Mouse (Mus musculus) embryonic facial prominence, embryonic 14.5 days (tissue): ENCODE results near the gene S100a4. TPM values are rescaled to one million over a fixed set of nuclear protein-coding genes. Genes with fewer than 3 reads are reported as not detected.

Experiments
- ATAC-seq: fragments of 200-750 bp; cut with Nextera tagmentation; 2 replicates; pipeline ENCODE4 v1.8.0; 2017; ENCODE audit warnings: low read depth, moderate number of reproducible peaks, moderate TSS enrichment
- DNase-seq: peaks from one replicate; pipeline ENCODE4 v3.0.0-alpha.2; 2015; ENCODE audit warnings: low spot score
- H3K27ac ChIP-seq: fragments of 300-500 bp; sonication (generic); replicated peaks from 2 replicates; pipeline ENCODE4 v1.5.1; 2014; ENCODE audit warnings: low read depth, mild to moderate bottlenecking, low read length, moderate library complexity
- H3K27me3 ChIP-seq: fragments of 300-500 bp; sonication (generic); replicated peaks from 2 replicates; pipeline ENCODE4 v1.6.1; 2014; ENCODE audit warnings: low read length; ENCODE audit not compliant: control insufficient read depth, insufficient read depth
- H3K36me3 ChIP-seq: fragments of 300-500 bp; sonication (generic); 2 replicates; pipeline ENCODE4 v1.6.1; 2014; ENCODE audit warnings: low read length, mixed read lengths; ENCODE audit not compliant: control insufficient read depth, insufficient read depth
- H3K4me1 ChIP-seq: fragments of 300-500 bp; sonication (generic); 2 replicates; pipeline ENCODE4 v1.6.1; 2014; ENCODE audit warnings: antibody characterized with exemption, low read length; ENCODE audit not compliant: control insufficient read depth, insufficient read depth
- H3K4me2 ChIP-seq: fragments of 300-500 bp; sonication (generic); 2 replicates; pipeline ENCODE4 v1.6.1; 2014; ENCODE audit warnings: low read depth, mild to moderate bottlenecking, low read length, moderate library complexity, mixed read lengths
- H3K4me3 ChIP-seq: fragments of 300-500 bp; sonication (generic); 2 replicates; pipeline ENCODE4 v1.5.1; 2014; ENCODE audit warnings: low read depth, mild to moderate bottlenecking, low read length
- H3K9ac ChIP-seq: fragments of 300-500 bp; sonication (generic); 2 replicates; pipeline ENCODE4 v1.6.1; 2014; ENCODE audit warnings: low read depth, mild to moderate bottlenecking, low read length, moderate library complexity, mixed read lengths
- H3K9me3 ChIP-seq: fragments of 300-500 bp; sonication (generic); 2 replicates; pipeline ENCODE4 v1.6.1; 2016; ENCODE audit warnings: low read length; ENCODE audit not compliant: control insufficient read depth
- WGBS: fragments of 180-500 bp; shearing (Covaris S2); extraction: QIAGEN DNeasy Blood & Tissue Kit; methylation state at CpG from one replicate; pipeline ENCODE4 v1.1.7; 2014; 5-methylcytosine and 5-hydroxymethylcytosine counted together
- polyA plus RNA-seq: library from polyadenylated mRNA; unstranded; fragments of >200 nt; fragmentation: Nextera tagmentation; extraction: Ambion mirVana; gene quantifications from 2 replicates; pipeline ENCODE4 v1.2.1, GENCODE M21; 2014

S100a4 gene
- polyA plus RNA-seq, 1 experiment from 2014 or later: 22.9 TPM

DNA sequence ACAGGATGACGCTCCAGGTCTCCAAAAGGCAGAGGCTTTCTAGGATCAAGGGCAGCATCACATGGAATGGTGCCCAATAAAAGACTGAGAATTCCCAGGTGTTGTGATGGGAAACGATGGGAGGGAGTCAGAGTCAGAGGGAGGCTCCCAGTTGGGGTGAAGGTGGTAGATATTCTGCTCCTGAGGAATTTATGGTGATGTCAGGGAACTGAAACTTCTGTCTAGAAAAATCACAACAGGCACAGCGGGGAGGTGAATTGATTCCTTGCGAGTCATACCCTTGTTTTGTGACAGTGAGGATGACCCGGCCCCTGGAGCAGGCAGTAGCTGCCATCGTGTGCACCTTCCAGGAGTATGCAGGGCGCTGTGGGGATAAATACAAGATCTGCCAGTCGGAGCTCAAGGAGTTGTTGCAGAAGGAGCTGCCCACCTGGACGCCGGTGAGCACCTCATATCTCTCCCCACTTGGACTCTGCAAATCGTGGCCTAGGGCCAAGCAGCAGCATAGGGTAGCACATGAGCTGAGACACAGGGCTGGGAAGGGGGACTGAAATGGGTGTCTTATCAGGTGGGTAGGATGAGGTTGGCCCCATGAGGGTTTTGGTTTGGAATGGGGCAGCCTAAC, 2.0 kb upstream of the S100a4 start, which contains the start of gene Gm42674:
Gm42674 (plus strand) TSS at position 419 of the 625 bp plus-strand sequence.
- peaks cover 37% of the 10 kb centered on the region for H3K4me1 ChIP-seq
- no peak within 1 kb of the TSS for H3K9ac ChIP-seq
- DNase-seq (no peak), ATAC-seq (no peak)
- H3K27ac ChIP-seq: peak within 1 kb of the TSS; percentile 82; the same call in 1 of the 2 replicates
- no peaks in the 10 kb centered on the region for H3K9me3 ChIP-seq
- no peaks in the 10 kb centered on the region for H3K27me3 ChIP-seq
- H3K36me3 ChIP-seq: no peaks in the 10 kb centered on the region
- H3K4me3 ChIP-seq: no peak within 1 kb of the TSS
- no peak within 1 kb of the TSS for H3K4me2 ChIP-seq
- 75% methylated on average over 11 of the region's 11 CpGs for WGBS

DNA sequence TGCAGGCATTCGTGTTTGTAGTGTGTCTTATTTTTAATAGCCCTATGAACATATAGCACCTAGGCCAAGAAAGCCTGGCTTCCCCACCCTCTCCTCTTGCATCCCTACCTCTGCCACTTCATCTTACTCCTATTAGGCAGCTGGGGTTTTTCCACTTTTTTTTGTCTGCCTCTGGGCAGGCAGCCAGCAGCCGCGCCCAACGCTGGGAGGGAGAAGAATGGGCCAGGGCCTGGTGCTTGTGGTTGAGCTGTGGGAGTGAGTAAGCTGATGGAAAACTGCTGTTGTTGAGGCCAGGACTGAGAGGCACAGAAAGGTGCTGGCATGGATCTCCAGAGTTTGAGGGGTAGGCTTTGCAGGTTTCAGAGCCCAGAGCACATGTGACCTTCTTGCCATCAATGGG, 845 bp downstream of the S100a4 start:
- no peak overlapping the region for H3K9ac ChIP-seq
- H3K9me3 ChIP-seq: no peaks in the 10 kb centered on the region
- no peak overlapping the region for H3K4me3 ChIP-seq
- H3K4me2 ChIP-seq: no peak overlapping the region
- H3K27ac ChIP-seq: peak overlapping the region; percentile 82
- WGBS: 24% methylated on average over 4 of the region's 4 CpGs
- H3K36me3 ChIP-seq: no peaks in the 10 kb centered on the region
- no peaks in the 10 kb centered on the region for H3K27me3 ChIP-seq
- ATAC-seq: peak; percentile 82
- peak; percentile 92 for DNase-seq
- H3K4me1 ChIP-seq: peaks cover 37% of the 10 kb centered on the region

DNA sequence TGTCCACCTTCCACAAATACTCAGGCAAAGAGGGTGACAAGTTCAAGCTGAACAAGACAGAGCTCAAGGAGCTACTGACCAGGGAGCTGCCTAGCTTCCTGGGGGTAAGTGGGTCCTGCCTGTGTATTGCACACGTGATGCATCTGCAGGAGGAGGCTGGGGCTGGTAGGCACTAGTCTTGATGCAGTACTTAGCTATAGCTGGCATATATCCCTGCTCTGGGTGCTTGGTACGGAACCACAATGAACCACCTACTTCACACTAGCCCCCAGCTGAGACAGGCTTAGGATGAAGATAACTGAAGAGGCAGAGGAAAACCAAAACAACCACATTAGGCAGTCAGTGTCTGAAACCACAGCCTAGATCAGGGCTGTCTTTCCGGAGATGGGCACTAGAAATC, 1.5 kb downstream of the S100a4 start:
- Histone ChIP-seq H3K4me2 (no peak overlapping the region), H3K27me3 (no peaks in the 10 kb centered on the region), H3K27ac (peak overlapping the region; percentile 82), H3K9me3 (no peaks in the 10 kb centered on the region), H3K36me3 (no peaks in the 10 kb centered on the region), H3K9ac (no peak overlapping the region), H3K4me3 (no peak overlapping the region), H3K4me1 (peaks cover 37% of the 10 kb centered on the region)
- 53% methylated on average over 3 of the region's 3 CpGs for WGBS
- ATAC-seq (no peak), DNase-seq (no peak)

DNA sequence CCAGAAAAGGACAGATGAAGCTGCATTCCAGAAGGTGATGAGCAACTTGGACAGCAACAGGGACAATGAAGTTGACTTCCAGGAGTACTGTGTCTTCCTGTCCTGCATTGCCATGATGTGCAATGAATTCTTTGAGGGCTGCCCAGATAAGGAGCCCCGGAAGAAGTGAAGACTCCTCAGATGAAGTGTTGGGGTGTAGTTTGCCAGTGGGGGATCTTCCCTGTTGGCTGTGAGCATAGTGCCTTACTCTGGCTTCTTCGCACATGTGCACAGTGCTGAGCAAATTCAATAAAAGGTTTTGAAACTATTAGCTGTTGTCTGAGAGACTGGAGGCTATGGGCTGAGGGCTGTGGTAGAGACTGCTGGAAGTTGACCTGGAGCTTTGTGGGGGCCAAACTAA, 2.2 kb downstream of the S100a4 start:
- DNase-seq (no peak), ATAC-seq (peak; percentile 9; the same call in 1 of the 2 replicates)
- Histone ChIP-seq H3K36me3 (no peaks in the 10 kb centered on the region), H3K4me2 (no peak overlapping the region), H3K9ac (no peak overlapping the region), H3K4me3 (no peak overlapping the region), H3K9me3 (no peaks in the 10 kb centered on the region), H3K27ac (peak overlapping the region; percentile 82), H3K4me1 (peaks cover 37% of the 10 kb centered on the region), H3K27me3 (no peaks in the 10 kb centered on the region)
- 56% methylated on average over 2 of the region's 2 CpGs for WGBS

DNA sequence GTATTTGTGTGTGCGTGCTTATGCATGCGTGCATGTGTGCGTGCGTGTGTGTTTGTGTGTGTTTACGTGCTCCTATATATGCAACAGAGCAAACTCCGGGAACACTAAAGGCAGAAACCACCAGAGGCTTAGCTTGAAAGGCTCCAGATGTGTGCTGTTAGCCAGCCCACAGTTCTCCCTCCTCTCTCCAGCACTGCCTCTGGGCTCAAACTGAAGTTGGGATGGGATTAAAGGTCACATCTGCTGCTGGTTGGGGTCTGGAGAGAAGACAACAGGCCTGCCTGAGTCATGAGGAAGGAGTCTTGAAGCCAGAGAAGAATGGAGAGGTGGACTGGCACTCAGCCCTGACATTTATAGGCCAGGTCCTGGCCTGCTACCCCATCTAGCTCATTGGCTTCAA, 2.6 kb downstream of the S100a4 start:
- peak overlapping the region; percentile 82 for H3K27ac ChIP-seq
- no peak overlapping the region for H3K4me3 ChIP-seq
- DNase-seq (peak; percentile 89), ATAC-seq (peak; percentile 74)
- H3K4me1 ChIP-seq: peaks cover 37% of the 10 kb centered on the region
- no peaks in the 10 kb centered on the region for H3K9me3 ChIP-seq
- no peaks in the 10 kb centered on the region for H3K36me3 ChIP-seq
- 50% methylated on average over 6 of the region's 6 CpGs for WGBS
- H3K27me3 ChIP-seq: no peaks in the 10 kb centered on the region
- H3K9ac ChIP-seq: no peak overlapping the region
- no peak overlapping the region for H3K4me2 ChIP-seq

DNA sequence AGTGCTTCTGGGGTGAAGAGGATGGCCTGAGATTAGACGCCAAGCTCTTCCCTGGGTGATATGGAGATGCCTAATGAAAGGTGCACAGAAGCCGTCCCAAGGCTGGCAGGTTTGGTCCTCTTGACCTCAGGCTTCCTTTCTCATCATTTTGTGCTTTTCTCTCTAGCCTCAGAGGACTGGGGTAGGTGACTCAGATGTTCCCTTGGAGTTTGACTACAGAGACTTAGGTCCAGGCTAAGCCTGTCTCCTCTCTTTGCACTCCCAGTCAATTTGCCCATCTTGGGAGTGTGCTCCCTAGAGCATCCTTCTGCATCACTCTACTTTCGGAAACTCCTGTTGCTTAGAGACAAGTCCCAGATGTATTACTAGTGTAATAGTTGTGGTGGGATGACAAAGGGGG, 3.8 kb downstream of the S100a4 start:
- H3K4me3 ChIP-seq: no peak overlapping the region
- no peak for DNase-seq
- no peaks in the 10 kb centered on the region for H3K9me3 ChIP-seq
- H3K9ac ChIP-seq: no peak overlapping the region
- no peaks in the 10 kb centered on the region for H3K27me3 ChIP-seq
- no peak overlapping the region for H3K27ac ChIP-seq
- no peaks in the 10 kb centered on the region for H3K36me3 ChIP-seq
- H3K4me2 ChIP-seq: no peak overlapping the region
- H3K4me1 ChIP-seq: peaks cover 37% of the 10 kb centered on the region
- WGBS: 80% methylated on average over 3 of the region's 3 CpGs
- no peak for ATAC-seq

DNA sequence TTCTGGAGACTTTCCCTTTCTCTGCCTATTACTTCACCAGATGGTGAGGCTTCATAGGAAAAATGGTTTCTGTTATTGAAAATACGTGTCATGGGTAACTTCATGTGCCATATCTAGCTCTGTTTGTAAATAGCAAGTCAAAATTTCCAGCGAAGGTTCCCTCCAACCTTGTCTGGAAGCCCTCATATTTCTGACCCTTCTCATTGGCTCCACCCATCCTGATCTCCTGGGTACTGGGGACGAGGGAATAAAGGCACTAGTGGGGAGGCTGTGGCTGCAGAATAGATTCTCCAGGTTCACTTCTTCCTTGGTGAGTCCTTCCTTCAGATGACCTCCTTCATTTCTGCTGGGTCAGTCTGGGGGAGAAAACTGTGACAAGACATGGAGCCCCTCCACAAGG, 4.7 kb downstream of the S100a4 start, which contains the start of gene S100a5:
S100a5 (plus strand) TSS at position 301 of the 400 bp plus-strand sequence.
- Histone ChIP-seq H3K4me1 (peaks cover 39% of the 10 kb centered on the region), H3K36me3 (no peaks in the 10 kb centered on the region), H3K27ac (no peak within 1 kb of the TSS), H3K9ac (no peak within 1 kb of the TSS), H3K4me3 (no peak within 1 kb of the TSS), H3K9me3 (no peaks in the 10 kb centered on the region), H3K27me3 (no peaks in the 10 kb centered on the region), H3K4me2 (no peak within 1 kb of the TSS)
- WGBS: 67% methylated on average over 3 of the region's 3 CpGs
- ATAC-seq (no peak), DNase-seq (no peak)

DNA sequence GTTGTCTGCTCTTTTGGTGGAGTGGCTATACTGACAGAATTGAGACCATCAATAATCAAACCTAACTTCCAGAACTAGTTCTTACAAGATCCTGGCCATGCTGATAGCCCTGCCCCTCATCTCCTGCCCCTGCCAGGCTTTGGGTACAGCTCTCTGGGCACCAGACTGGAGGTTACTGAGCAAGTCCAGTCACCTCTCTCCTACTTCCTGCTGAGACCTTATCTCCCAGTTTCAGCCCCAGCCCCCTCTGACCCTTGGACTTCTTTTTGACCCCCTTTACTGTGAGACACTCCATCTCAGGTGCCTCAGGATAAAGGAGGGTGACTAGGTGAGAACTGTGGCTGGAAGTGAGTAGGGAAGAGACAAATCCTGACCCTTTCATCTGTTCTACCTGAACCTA, 5.5 kb downstream of the S100a4 start:
- Histone ChIP-seq H3K4me1 (peaks cover 38% of the 10 kb centered on the region), H3K27ac (no peak overlapping the region), H3K9ac (no peak overlapping the region), H3K4me3 (no peak overlapping the region), H3K4me2 (no peak overlapping the region), H3K27me3 (no peaks in the 10 kb centered on the region), H3K9me3 (no peaks in the 10 kb centered on the region), H3K36me3 (no peaks in the 10 kb centered on the region)
- no peak for DNase-seq
- no peak for ATAC-seq

DNA sequence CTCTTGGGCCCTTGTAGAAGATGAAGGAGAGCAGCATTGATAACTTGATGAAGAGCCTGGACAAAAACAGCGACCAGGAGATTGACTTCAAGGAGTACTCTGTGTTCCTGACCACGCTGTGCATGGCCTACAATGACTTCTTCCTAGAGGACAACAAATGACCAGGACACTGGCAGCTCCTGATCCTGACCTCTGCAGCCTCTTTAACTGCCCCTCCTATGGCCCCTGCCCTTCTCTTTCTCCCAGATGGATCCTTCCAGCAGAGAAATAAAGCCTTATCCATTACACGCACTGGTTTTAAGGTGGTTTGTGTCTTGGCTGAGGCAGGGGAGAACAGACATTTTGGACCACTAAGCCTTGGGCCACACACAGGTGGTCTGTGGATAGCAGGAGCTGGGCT, 7.9 kb downstream of the S100a4 start:
- peaks cover 21% of the 10 kb centered on the region for H3K4me1 ChIP-seq
- H3K4me3 ChIP-seq: no peak overlapping the region
- H3K27ac ChIP-seq: no peak overlapping the region
- H3K9me3 ChIP-seq: no peaks in the 10 kb centered on the region
- no peak overlapping the region for H3K9ac ChIP-seq
- DNase-seq (no peak), ATAC-seq (no peak)
- no peak overlapping the region for H3K4me2 ChIP-seq
- H3K27me3 ChIP-seq: no peaks in the 10 kb centered on the region
- no peaks in the 10 kb centered on the region for H3K36me3 ChIP-seq
- 91% methylated on average over 3 of the region's 3 CpGs for WGBS
